Mouse (Mus musculus) stomach, postnatal 0 days (tissue): ENCODE measurements around the gene Sulf2. TPM values are rescaled to one million over a fixed set of nuclear protein-coding genes. Genes with fewer than 3 reads are reported as not detected.

Experiments used
- ATAC-seq: fragments of 200-750 bp; cut with Nextera tagmentation; 2 replicates; pipeline ENCODE4 v1.8.0; 2017; ENCODE audit not compliant: low FRiP score, low TSS enrichment
- DNase-seq: peaks from one replicate; pipeline ENCODE4 v3.0.0-alpha.2; 2016; ENCODE audit warnings: low spot score
- H3K27ac ChIP-seq: fragments of 300-500 bp; sonication (generic); replicated peaks from 2 replicates; pipeline ENCODE4 v1.5.1; 2014; ENCODE audit warnings: mild to moderate bottlenecking, control low read depth
- H3K27me3 ChIP-seq: fragments of 300-500 bp; sonication (generic); 2 replicates; pipeline ENCODE4 v1.6.1; 2014; ENCODE audit warnings: low read length; ENCODE audit not compliant: control insufficient read depth, insufficient read depth
- H3K36me3 ChIP-seq: fragments of 300-500 bp; sonication (generic); 2 replicates; pipeline ENCODE4 v1.6.1; 2014; ENCODE audit warnings: low read length, mixed read lengths; ENCODE audit not compliant: control insufficient read depth, insufficient read depth
- H3K4me1 ChIP-seq: fragments of 300-500 bp; sonication (generic); replicated peaks from 2 replicates; pipeline ENCODE4 v1.6.1; 2014; ENCODE audit warnings: antibody characterized with exemption; ENCODE audit not compliant: control insufficient read depth, insufficient read depth
- H3K4me2 ChIP-seq: fragments of 300-500 bp; sonication (generic); replicated peaks from 2 replicates; pipeline ENCODE4 v1.6.1; 2014; ENCODE audit warnings: low read depth, mild to moderate bottlenecking, control low read depth, moderate library complexity
- H3K4me3 ChIP-seq: fragments of 300-500 bp; sonication (generic); 2 replicates; pipeline ENCODE4 v1.5.1; 2014; ENCODE audit warnings: low read depth, low read length, control low read depth
- H3K9ac ChIP-seq: fragments of 300-500 bp; sonication (generic); 2 replicates; pipeline ENCODE4 v1.6.1; 2014; ENCODE audit warnings: mild to moderate bottlenecking, low read length, control low read depth, mixed read lengths
- H3K9me3 ChIP-seq: fragments of 300-500 bp; sonication (generic); 2 replicates; pipeline ENCODE4 v1.6.1; 2016; ENCODE audit warnings: low read length; ENCODE audit not compliant: control insufficient read depth
- CTCF ChIP-seq: IDR thresholded peaks from 2 replicates; pipeline ENCODE4 v1.5.1; 2016; ENCODE audit warnings: antibody characterized with exemption, low read depth, mild to moderate bottlenecking, moderate library complexity
- EP300 ChIP-seq: optimal IDR thresholded peaks from 2 replicates; pipeline ENCODE3; 2016; ENCODE audit warnings: antibody characterized with exemption
- WGBS: fragments of 180-500 bp; shearing (Covaris S2); extraction: QIAGEN DNeasy Blood & Tissue Kit; methylation state at CpG from one replicate; pipeline ENCODE4 v1.1.7; 2014; 5-methylcytosine and 5-hydroxymethylcytosine counted together
- polyA plus RNA-seq: library from polyadenylated mRNA; unstranded; fragments of >200 nt; fragmentation: Nextera tagmentation; extraction: Ambion mirVana; gene quantifications from 2 replicates; pipeline ENCODE4 v1.2.1, GENCODE M21; 2015

Sulf2 gene
- polyA plus RNA-seq, 1 experiment from 2014 or later: 49.1 TPM

DNA sequence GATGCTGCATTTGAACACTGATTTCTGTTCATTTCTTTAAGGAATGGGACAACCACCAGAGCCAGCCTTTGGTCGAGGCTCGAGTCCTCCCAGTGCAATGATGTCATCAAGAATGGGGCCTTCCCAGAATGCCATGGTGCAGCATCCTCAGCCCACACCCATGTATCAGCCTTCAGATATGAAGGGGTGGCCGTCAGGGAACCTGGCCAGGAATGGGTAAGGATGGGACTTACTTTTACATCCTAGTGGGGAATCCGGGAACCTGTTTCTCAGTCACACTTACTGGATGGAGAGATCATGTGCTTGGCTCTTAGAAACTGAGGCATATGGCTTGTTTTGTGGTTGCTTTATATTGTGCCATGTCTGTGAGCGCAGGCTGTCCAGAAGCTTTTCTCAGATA is 86.3 kb downstream of the Sulf2 start:
- DNase-seq (no peak), ATAC-seq (no peak)
- Histone ChIP-seq H3K4me1 (no peaks in the 10 kb centered on the region), H3K9me3 (no peaks in the 10 kb centered on the region), H3K4me2 (no peak overlapping the region), H3K4me3 (no peak overlapping the region), H3K9ac (no peak overlapping the region), H3K27ac (no peak overlapping the region), H3K27me3 (no peaks in the 10 kb centered on the region), H3K36me3 (peaks cover 40% of the 10 kb centered on the region)
- 77% methylated on average over 5 of the region's 5 CpGs for WGBS
- TF ChIP-seq CTCF (no peak), EP300 (no peak)

DNA sequence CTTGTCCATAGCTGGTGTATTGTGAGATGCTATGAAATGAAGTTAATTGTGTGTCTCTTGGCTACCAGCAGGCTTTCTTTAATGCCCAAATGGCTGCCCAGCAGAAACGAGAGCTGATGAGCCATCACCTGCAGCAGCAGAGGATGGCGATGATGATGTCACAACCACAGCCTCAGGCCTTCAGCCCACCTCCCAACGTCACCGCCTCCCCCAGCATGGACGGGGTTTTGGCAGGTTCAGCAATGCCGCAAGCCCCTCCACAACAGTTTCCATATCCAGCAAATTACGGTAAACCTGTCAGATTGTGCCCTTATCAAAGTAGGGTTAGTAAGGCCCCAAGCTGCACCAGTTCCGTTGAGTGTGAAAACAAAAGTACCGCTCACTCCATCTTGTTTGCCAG is 87.2 kb downstream of the Sulf2 start:
- TF ChIP-seq CTCF (no peak), EP300 (no peak)
- DNase-seq (no peak), ATAC-seq (no peak)
- Histone ChIP-seq H3K27ac (no peak overlapping the region), H3K9me3 (no peaks in the 10 kb centered on the region), H3K27me3 (no peaks in the 10 kb centered on the region), H3K9ac (no peak overlapping the region), H3K36me3 (peaks cover 40% of the 10 kb centered on the region), H3K4me3 (no peak overlapping the region), H3K4me2 (no peak overlapping the region), H3K4me1 (no peaks in the 10 kb centered on the region)
- 86% methylated on average over 9 of the region's 9 CpGs for WGBS

DNA sequence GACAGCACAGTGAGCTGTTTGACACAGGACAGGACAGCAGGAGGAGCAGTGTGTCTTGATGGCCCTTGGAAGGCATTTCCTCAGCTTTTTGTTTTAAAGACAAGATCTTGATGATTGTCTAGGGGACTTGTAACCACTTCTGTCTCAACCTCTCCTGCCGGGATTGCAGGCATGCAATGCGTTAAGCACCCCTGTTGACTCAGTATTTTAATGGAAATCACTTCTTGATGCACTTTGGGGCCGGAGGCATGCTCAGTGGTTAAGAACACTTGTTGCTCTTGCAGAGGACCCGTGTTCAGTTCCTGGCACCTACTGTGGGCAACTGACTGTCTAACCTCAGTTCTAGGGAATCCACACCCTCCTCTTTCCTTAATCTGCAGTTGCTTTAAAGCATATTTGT is 89.0 kb downstream of the Sulf2 start:
- H3K9me3 ChIP-seq: no peaks in the 10 kb centered on the region
- H3K4me3 ChIP-seq: no peak overlapping the region
- TF ChIP-seq EP300 (no peak), CTCF (no peak)
- no peaks in the 10 kb centered on the region for H3K27me3 ChIP-seq
- no peaks in the 10 kb centered on the region for H3K4me1 ChIP-seq
- 87% methylated on average over 4 of the region's 4 CpGs for WGBS
- no peak overlapping the region for H3K9ac ChIP-seq
- DNase-seq (no peak), ATAC-seq (no peak)
- H3K36me3 ChIP-seq: peaks cover 36% of the 10 kb centered on the region
- no peak overlapping the region for H3K4me2 ChIP-seq
- H3K27ac ChIP-seq: no peak overlapping the region

DNA sequence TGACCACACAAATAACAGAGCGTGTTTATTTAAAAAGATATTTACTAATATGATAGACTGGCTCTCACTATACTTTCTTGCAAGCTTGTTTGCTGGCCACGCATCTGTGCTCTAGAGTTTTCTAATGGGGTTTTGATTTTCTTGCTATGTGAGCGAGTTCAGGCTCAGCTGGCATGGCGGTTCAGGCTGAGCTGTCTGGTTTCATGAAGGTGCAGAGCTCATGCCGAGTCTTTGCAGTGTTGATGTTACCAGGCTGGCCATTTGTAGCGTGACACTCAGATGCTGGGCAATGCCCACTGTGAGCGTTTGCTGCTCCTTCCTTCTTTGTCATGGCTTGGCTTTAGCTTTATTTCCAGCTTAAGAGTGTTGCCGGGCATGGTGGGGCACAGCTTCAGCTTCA is 93.0 kb downstream of the Sulf2 start:
- 76% methylated on average over 8 of the region's 8 CpGs for WGBS
- peak overlapping the region; percentile 78; the same call in 1 of the 2 replicates for H3K27ac ChIP-seq
- ATAC-seq (no peak), DNase-seq (no peak)
- H3K9ac ChIP-seq: no peak overlapping the region
- no peaks in the 10 kb centered on the region for H3K9me3 ChIP-seq
- no peaks in the 10 kb centered on the region for H3K4me1 ChIP-seq
- no peak overlapping the region for H3K4me3 ChIP-seq
- H3K36me3 ChIP-seq: peaks cover 26% of the 10 kb centered on the region; the same call in 1 of the 2 replicates
- TF ChIP-seq CTCF (no peak), EP300 (no peak)
- H3K4me2 ChIP-seq: no peak overlapping the region
- H3K27me3 ChIP-seq: no peaks in the 10 kb centered on the region

DNA sequence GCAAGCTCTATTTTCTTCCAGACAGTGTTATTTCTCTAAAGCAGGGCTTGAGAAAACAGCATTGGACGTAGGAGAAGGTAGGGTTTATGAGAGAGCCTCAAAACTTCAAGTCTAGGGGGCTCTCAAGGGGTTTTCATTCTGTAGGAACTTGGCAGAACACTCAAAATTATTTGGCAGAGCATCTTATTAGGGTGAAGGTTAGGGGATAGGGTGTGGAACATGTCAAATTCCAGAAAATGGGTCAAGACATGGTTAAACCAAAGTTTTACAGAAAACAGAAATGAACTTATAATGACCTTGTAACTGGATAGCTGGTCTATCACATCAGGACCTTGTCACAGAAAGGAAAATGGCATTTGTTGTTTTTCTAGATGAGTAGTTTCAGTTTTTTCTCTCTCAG is 93.5 kb downstream of the Sulf2 start:
- H3K36me3 ChIP-seq: peaks cover 24% of the 10 kb centered on the region; the same call in 1 of the 2 replicates
- 0 out of 2 replicates have a peak overlapping the region, but pooled peaks have one; percentile 45 for H3K27ac ChIP-seq
- no peak for ATAC-seq
- no peak overlapping the region for H3K9ac ChIP-seq
- no peak overlapping the region for H3K4me2 ChIP-seq
- TF ChIP-seq EP300 (no peak), CTCF (no peak)
- H3K9me3 ChIP-seq: no peaks in the 10 kb centered on the region
- WGBS: 44% methylated on average over 1 of the region's 1 CpGs
- no peaks in the 10 kb centered on the region for H3K27me3 ChIP-seq
- no peaks in the 10 kb centered on the region for H3K4me1 ChIP-seq
- H3K4me3 ChIP-seq: no peak overlapping the region
- no peak for DNase-seq

DNA sequence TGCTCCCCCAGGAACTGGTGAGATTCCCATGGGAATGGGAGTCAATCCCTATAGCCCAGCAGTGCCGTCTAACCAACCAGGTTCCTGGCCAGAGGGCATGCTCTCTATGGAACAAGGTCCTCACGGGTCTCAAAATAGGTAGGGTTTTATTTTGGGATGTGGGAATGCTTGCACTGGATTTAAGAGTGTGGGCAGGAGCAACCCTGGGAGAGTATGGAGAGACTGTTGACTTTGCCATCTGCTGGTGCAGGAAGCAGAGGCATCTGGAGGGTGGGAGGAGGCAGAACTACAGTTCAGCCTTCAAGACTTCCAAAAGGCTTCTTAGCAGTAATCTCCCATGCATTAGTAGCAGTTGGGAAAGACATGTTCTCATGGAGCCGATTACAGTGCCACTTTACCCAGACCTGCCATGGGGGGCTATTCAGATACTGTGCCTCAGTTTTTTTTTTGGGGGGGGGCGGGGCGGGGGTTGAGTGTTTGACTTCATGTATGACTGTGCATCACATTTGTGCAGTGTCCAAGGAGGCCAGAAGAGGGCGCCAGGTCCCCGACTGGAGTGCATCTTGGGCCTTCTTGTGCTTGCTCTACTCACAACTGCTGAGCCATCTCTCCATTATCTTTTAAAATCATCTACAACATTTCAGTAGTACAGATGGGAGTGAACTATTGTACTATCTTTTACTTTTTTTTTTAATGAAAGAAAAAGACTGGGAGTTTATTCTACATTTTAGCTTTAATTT is 95.6 kb downstream of the Sulf2 start:
- TF ChIP-seq EP300: no peak
- peak; percentile 71 for TF ChIP-seq CTCF
- WGBS: 76% methylated on average over 7 of the region's 7 CpGs
- no peak overlapping the region for H3K27ac ChIP-seq

More for the DNA sequence above, 95.6 kb downstream of the Sulf2 start:
- DNase-seq (peak; percentile 63), ATAC-seq (peak; percentile 49; the same call in 1 of the 2 replicates)
- Histone ChIP-seq H3K4me1 (no peaks in the 10 kb centered on the region), H3K9me3 (no peaks in the 10 kb centered on the region), H3K9ac (no peak overlapping the region), H3K4me2 (no peak overlapping the region), H3K36me3 (peaks cover 11% of the 10 kb centered on the region; the same call in 1 of the 2 replicates), H3K4me3 (no peak overlapping the region), H3K27me3 (no peaks in the 10 kb centered on the region)
